Mouse (Mus musculus): ENCODE data around the gene Spcs2. TPM values are rescaled to one million over a fixed set of nuclear protein-coding genes. Genes with fewer than 3 reads are reported as not detected.
"Not testable (repeated sequence)": the region's sequence is repeated elsewhere in the genome, so short reads cannot be mapped to it uniquely, and the experiment has no call there.

Gene Spcs2
- polyA plus RNA-seq, 1 experiment from 2014 or later = 284 TPM

GRCm38 (mm10) chr7:99818181-99818725, 45.0 kb downstream of the Spcs2 start:
- ATAC-seq (ENCODE audit: low FRiP score); H3K4me1 ChIP-seq; H3K27me3 ChIP-seq (replicated peaks); H3K9ac ChIP-seq (replicated peaks); H3K27ac ChIP-seq (replicated peaks); H3K36me3 ChIP-seq; H3K4me2 ChIP-seq; H3K4me3 ChIP-seq (replicated peaks); H3K9me3 ChIP-seq (replicated peaks): not testable (repeated sequence)
- 30% methylated on average over 9 of the region's 9 CpGs for WGBS

GRCm38 (mm10) chr7:99813394-99813793, 49.9 kb downstream of the Spcs2 start:
- ATAC-seq (ENCODE audit: low FRiP score) = no peak
- WGBS = 96% methylated on average over 11 of the region's 11 CpGs
- H3K27ac ChIP-seq (replicated peaks) = no peak overlapping the region

GRCm38 (mm10) chr7:99811661-99812060, 51.6 kb downstream of the Spcs2 start:
- Histone ChIP-seq H3K36me3 (peaks cover 13% of the 10 kb centered on the region), H3K4me2 (no peak overlapping the region), H3K4me1 (no peaks in the 10 kb centered on the region), H3K27me3 (replicated peaks) (no peaks in the 10 kb centered on the region), H3K9me3 (replicated peaks) (no peaks in the 10 kb centered on the region), H3K9ac (replicated peaks) (no peak overlapping the region), H3K27ac (replicated peaks) (no peak overlapping the region), H3K4me3 (replicated peaks) (no peak overlapping the region)
- WGBS = 88% methylated on average over 4 of the region's 4 CpGs
- ATAC-seq (ENCODE audit: low FRiP score) = no peak

More at GRCm38 (mm10) chr7:99813394-99813793, 49.9 kb downstream of the Spcs2 start:
- H3K27me3 ChIP-seq (replicated peaks) = no peaks in the 10 kb centered on the region
- H3K4me1 ChIP-seq = no peaks in the 10 kb centered on the region
- no peak overlapping the region for H3K9ac ChIP-seq (replicated peaks)
- H3K4me3 ChIP-seq (replicated peaks) = no peak overlapping the region
- H3K9me3 ChIP-seq (replicated peaks) = no peaks in the 10 kb centered on the region
- H3K36me3 ChIP-seq = peaks cover 13% of the 10 kb centered on the region
- H3K4me2 ChIP-seq = no peak overlapping the region

- H3K27me3 ChIP-seq (replicated peaks) = no peaks in the 10 kb centered on the region
- no peak overlapping the region for H3K27ac ChIP-seq (replicated peaks)
- no peaks in the 10 kb centered on the region for H3K9me3 ChIP-seq (replicated peaks)
- no peaks in the 10 kb centered on the region for H3K4me1 ChIP-seq
- H3K9ac ChIP-seq (replicated peaks) = no peak overlapping the region
- WGBS = 94% methylated on average over 2 of the region's 2 CpGs
- H3K4me3 ChIP-seq (replicated peaks) = no peak overlapping the region
- H3K4me2 ChIP-seq = no peak overlapping the region
- ATAC-seq (ENCODE audit: low FRiP score) = no peak
- peaks cover 13% of the 10 kb centered on the region for H3K36me3 ChIP-seq
Observed at GRCm38 (mm10) chr7:99810814-99811213, 52.4 kb downstream of the Spcs2 start.

GRCm38 (mm10) chr7:99807043-99807442, 56.2 kb downstream of the Spcs2 start:
- ATAC-seq (ENCODE audit: low FRiP score) = not testable (repeated sequence)

GRCm38 (mm10) chr7:99805340-99805739, 57.9 kb downstream of the Spcs2 start:
- no peak overlapping the region for H3K27ac ChIP-seq (replicated peaks)
- ATAC-seq (ENCODE audit: low FRiP score) = no peak
- no peak overlapping the region for H3K4me3 ChIP-seq (replicated peaks)
- H3K4me2 ChIP-seq = no peak overlapping the region
- H3K27me3 ChIP-seq (replicated peaks) = no peaks in the 10 kb centered on the region
- H3K9me3 ChIP-seq (replicated peaks) = no peaks in the 10 kb centered on the region
- WGBS = 86% methylated on average over 1 of the region's 1 CpGs
- H3K36me3 ChIP-seq = no peaks in the 10 kb centered on the region
- H3K4me1 ChIP-seq = no peaks in the 10 kb centered on the region
- H3K9ac ChIP-seq (replicated peaks) = no peak overlapping the region

More at GRCm38 (mm10) chr7:99807043-99807442, 56.2 kb downstream of the Spcs2 start:
- not testable (repeated sequence) for H3K4me1 ChIP-seq; H3K9ac ChIP-seq (replicated peaks); H3K4me3 ChIP-seq (replicated peaks); H3K4me2 ChIP-seq; H3K36me3 ChIP-seq; H3K27me3 ChIP-seq (replicated peaks); H3K27ac ChIP-seq (replicated peaks); H3K9me3 ChIP-seq (replicated peaks)
- WGBS = 85% methylated on average over 7 of the region's 7 CpGs

- not testable (repeated sequence) for H3K4me3 ChIP-seq (replicated peaks); H3K4me1 ChIP-seq; H3K27me3 ChIP-seq (replicated peaks); H3K4me2 ChIP-seq; H3K9me3 ChIP-seq (replicated peaks); ATAC-seq (ENCODE audit: low FRiP score); H3K9ac ChIP-seq (replicated peaks); H3K36me3 ChIP-seq; H3K27ac ChIP-seq (replicated peaks)
- WGBS = 89% methylated on average over 3 of the region's 3 CpGs
Observed at GRCm38 (mm10) chr7:99804033-99804432, 59.2 kb downstream of the Spcs2 start.

GRCm38 (mm10) chr7:99803535-99803934, 59.7 kb downstream of the Spcs2 start:
- H3K27ac ChIP-seq (replicated peaks) = no peak overlapping the region
- H3K4me2 ChIP-seq = no peak overlapping the region
- H3K36me3 ChIP-seq = no peaks in the 10 kb centered on the region
- no peak for ATAC-seq (ENCODE audit: low FRiP score)
- H3K9me3 ChIP-seq (replicated peaks) = no peaks in the 10 kb centered on the region
- no peak overlapping the region for H3K4me3 ChIP-seq (replicated peaks)
- no peaks in the 10 kb centered on the region for H3K4me1 ChIP-seq
- 75% methylated on average over 8 of the region's 8 CpGs for WGBS
- no peak overlapping the region for H3K9ac ChIP-seq (replicated peaks)
- no peaks in the 10 kb centered on the region for H3K27me3 ChIP-seq (replicated peaks)

GRCm38 (mm10) chr7:99799118-99799517, 64.1 kb downstream of the Spcs2 start:
- peaks cover 21% of the 10 kb centered on the region for H3K4me1 ChIP-seq
- H3K4me3 ChIP-seq (replicated peaks) = no peak overlapping the region
- no peaks in the 10 kb centered on the region for H3K9me3 ChIP-seq (replicated peaks)
- no peak overlapping the region for H3K9ac ChIP-seq (replicated peaks)
- 80% methylated on average over 7 of the region's 7 CpGs for WGBS
- H3K27me3 ChIP-seq (replicated peaks) = no peaks in the 10 kb centered on the region
- no peak overlapping the region for H3K4me2 ChIP-seq
- no peak for ATAC-seq (ENCODE audit: low FRiP score)
- no peaks in the 10 kb centered on the region for H3K36me3 ChIP-seq
- H3K27ac ChIP-seq (replicated peaks) = no peak overlapping the region

GRCm38 (mm10) chr7:99797911-99798647, 65.2 kb downstream of the Spcs2 start:
- H3K4me1 ChIP-seq = peaks cover 21% of the 10 kb centered on the region
- H3K27ac ChIP-seq (replicated peaks) = no peak overlapping the region
- H3K4me2 ChIP-seq = no peak overlapping the region
- ATAC-seq (ENCODE audit: low FRiP score) = 0 out of 2 replicates have a peak, but pooled peaks have one; percentile 68
- H3K9me3 ChIP-seq (replicated peaks) = no peaks in the 10 kb centered on the region
- no peak overlapping the region for H3K4me3 ChIP-seq (replicated peaks)
- 32% methylated on average over 6 of the region's 6 CpGs for WGBS
- H3K36me3 ChIP-seq = no peaks in the 10 kb centered on the region
- no peak overlapping the region for H3K9ac ChIP-seq (replicated peaks)
- no peaks in the 10 kb centered on the region for H3K27me3 ChIP-seq (replicated peaks)

GRCm38 (mm10) chr7:99797261-99797660, 66.0 kb downstream of the Spcs2 start:
- no peak overlapping the region for H3K27ac ChIP-seq (replicated peaks)
- H3K9ac ChIP-seq (replicated peaks) = no peak overlapping the region
- H3K27me3 ChIP-seq (replicated peaks) = no peaks in the 10 kb centered on the region
- no peaks in the 10 kb centered on the region for H3K36me3 ChIP-seq
- no peak overlapping the region for H3K4me2 ChIP-seq
- ATAC-seq (ENCODE audit: low FRiP score) = no peak
- no peaks in the 10 kb centered on the region for H3K9me3 ChIP-seq (replicated peaks)
- no peak overlapping the region for H3K4me3 ChIP-seq (replicated peaks)
- peaks cover 21% of the 10 kb centered on the region for H3K4me1 ChIP-seq
- 59% methylated on average over 3 of the region's 3 CpGs for WGBS

GRCm38 (mm10) chr7:99796471-99796870, 66.8 kb downstream of the Spcs2 start:
- Histone ChIP-seq H3K4me2 (no peak overlapping the region), H3K9ac (replicated peaks) (no peak overlapping the region), H3K27me3 (replicated peaks) (no peaks in the 10 kb centered on the region), H3K36me3 (no peaks in the 10 kb centered on the region), H3K4me3 (replicated peaks) (no peak overlapping the region), H3K9me3 (replicated peaks) (no peaks in the 10 kb centered on the region), H3K27ac (replicated peaks) (0 out of 2 replicates have a peak overlapping the region, but pooled peaks have one; percentile 48), H3K4me1 (peaks cover 21% of the 10 kb centered on the region)
- 59% methylated on average over 3 of the region's 3 CpGs for WGBS
- no peak for ATAC-seq (ENCODE audit: low FRiP score)
